Mouse (Mus musculus): ENCODE data around the gene Fam131a. TPM values are rescaled to one million over a fixed set of nuclear protein-coding genes. Genes with fewer than 3 reads are reported as not detected.
"Not testable (repeated sequence)": the region's sequence is repeated elsewhere in the genome, so short reads cannot be mapped to it uniquely, and the experiment has no call there.

The Fam131a gene
- total RNA-seq, 1 experiment: 1.9 TPM

DNA sequence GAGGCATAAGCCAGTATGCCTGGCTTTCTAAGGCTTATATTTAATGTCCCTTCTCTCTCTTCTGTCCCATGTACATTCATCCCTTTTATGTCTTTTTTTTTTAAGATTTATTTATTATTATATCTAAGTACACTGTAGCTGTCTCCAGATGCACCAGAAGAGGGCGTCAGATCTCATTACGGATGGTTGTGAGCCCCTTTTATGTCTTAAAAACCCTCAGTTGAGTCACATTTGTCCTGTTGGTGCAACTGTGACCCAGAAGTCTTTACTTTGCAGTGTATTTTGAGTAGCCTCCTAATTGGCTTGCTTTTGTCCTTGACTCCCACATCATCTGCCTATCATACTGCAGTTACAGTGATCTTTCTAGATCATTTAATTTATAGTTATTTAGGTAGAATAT lies 39.7 kb upstream of the Fam131a start:
- DNase-seq (ENCODE audit: low read depth, low spot score): no peak
- no peak for TF ChIP-seq ZC3H11A (IDR thresholded peaks at IDR 0.05; ENCODE audit: borderline replicate concordance, low read depth, low read length)
- no peak for TF ChIP-seq CHD2 (IDR thresholded peaks at IDR 0.05; ENCODE audit: low read depth, low read length)
- TF ChIP-seq MAFK (IDR thresholded peaks at IDR 0.05; ENCODE audit: insufficient read depth, low read depth, low read length): no peak
- no peak for TF ChIP-seq HCFC1 (IDR thresholded peaks at IDR 0.05; ENCODE audit: borderline replicate concordance, insufficient read depth, low read length)
- no peak for TF ChIP-seq ZNF384 (IDR thresholded peaks at IDR 0.05; ENCODE audit: low read depth, low read length)
- H3K9me3 ChIP-seq (ENCODE audit: control insufficient read depth, insufficient read depth, low read depth, low read length): no peaks in the 10 kb centered on the region
- peaks cover 26% of the 10 kb centered on the region for H3K36me3 ChIP-seq (ENCODE audit: control insufficient read depth, insufficient read depth, low read length, poor library complexity, severe bottlenecking)
- no peak overlapping the region for H3K9ac ChIP-seq (ENCODE audit: insufficient read depth, low read depth, low read length, poor library complexity, severe bottlenecking)
- in situ Hi-C loops (cut with MboI; ENCODE audit: low sequenced_read_pairs in 2 of 2, unreplicated experiment in 2 of 2): no loop called here
- H3K4me3 ChIP-seq (ENCODE audit: insufficient read depth in 1 of 2, low read depth in 1 of 2, low read length in 2 of 2, poor library complexity in 1 of 2, severe bottlenecking in 1 of 2): no peak overlapping the region
- 0 out of 4 replicates have a peak, but pooled peaks cover 0 to 2% of the 10 kb centered on the region in 2 experiments for H3K4me1 ChIP-seq (ENCODE audit: control insufficient read depth in 2 of 2, insufficient read depth in 2 of 2, low read length in 2 of 2, poor library complexity in 1 of 2)
- no peak overlapping the region for H3K27ac ChIP-seq (ENCODE audit: insufficient read depth, low read depth, low read length, poor library complexity, severe bottlenecking)

DNA sequence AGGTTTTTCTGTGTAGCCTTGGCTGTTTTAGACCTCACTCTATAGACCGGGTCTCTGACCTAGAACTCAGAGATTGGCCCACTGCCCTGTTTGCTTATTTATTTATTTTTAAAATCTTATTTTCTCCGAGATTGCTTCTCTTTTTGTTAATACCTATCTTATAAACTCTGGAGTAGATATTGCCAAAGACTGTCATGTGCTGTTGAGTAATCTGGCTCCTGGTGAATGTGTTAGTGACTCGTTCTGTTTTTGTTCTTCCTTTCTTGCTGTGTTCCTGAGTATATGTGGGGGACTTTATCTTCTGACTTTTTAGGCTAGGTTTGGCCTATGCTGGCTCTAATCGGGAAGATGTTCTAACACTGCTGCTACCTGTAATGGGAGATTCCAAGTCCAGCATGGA lies 35.4 kb upstream of the Fam131a start:
- Histone ChIP-seq H3K27ac (ENCODE audit: insufficient read depth, low read depth, low read length, poor library complexity, severe bottlenecking) (no peak overlapping the region), H3K36me3 (ENCODE audit: control insufficient read depth, insufficient read depth, low read length, poor library complexity, severe bottlenecking) (peaks cover 62% of the 10 kb centered on the region), H3K4me3 (ENCODE audit: insufficient read depth in 1 of 2, low read depth in 1 of 2, low read length in 2 of 2, poor library complexity in 1 of 2, severe bottlenecking in 1 of 2) (no peak overlapping the region), H3K9me3 (ENCODE audit: control insufficient read depth, insufficient read depth, low read depth, low read length) (no peaks in the 10 kb centered on the region), H3K9ac (ENCODE audit: insufficient read depth, low read depth, low read length, poor library complexity, severe bottlenecking) (no peak overlapping the region), H3K4me1 (ENCODE audit: control insufficient read depth in 2 of 2, insufficient read depth in 2 of 2, low read length in 2 of 2, poor library complexity in 1 of 2) (0 out of 4 replicates have a peak, but pooled peaks cover 0 to 2% of the 10 kb centered on the region in 2 experiments)
- in situ Hi-C loops (cut with MboI; ENCODE audit: low sequenced_read_pairs in 2 of 2, unreplicated experiment in 2 of 2): no loop called here
- no peak for TF ChIP-seq HCFC1 (IDR thresholded peaks at IDR 0.05; ENCODE audit: borderline replicate concordance, insufficient read depth, low read length)
- TF ChIP-seq ZC3H11A (IDR thresholded peaks at IDR 0.05; ENCODE audit: borderline replicate concordance, low read depth, low read length): no peak
- no peak for TF ChIP-seq ZNF384 (IDR thresholded peaks at IDR 0.05; ENCODE audit: low read depth, low read length)
- no peak for TF ChIP-seq CHD2 (IDR thresholded peaks at IDR 0.05; ENCODE audit: low read depth, low read length)
- no peak for TF ChIP-seq MAFK (IDR thresholded peaks at IDR 0.05; ENCODE audit: insufficient read depth, low read depth, low read length)
- no peak for DNase-seq (ENCODE audit: low read depth, low spot score)

DNA sequence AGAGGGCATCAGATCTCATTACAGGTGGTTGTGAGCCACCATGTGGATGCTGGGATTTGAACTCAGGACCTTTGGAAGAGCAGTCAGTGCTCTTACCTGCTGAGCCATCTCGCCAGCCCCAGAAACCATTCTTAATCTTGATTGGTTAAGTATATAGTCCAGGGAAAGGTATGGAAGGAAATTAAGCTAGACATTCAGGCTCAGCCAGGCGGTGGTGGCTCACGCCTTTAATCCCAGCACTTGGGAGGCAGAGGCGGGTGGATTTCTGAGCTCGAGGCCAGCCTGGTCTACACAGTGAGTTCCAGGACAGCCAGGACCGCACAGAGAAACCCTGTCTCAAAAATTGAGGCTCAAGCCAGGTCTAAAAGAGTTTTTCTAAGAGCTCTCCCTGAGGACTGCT lies 25.0 kb upstream of the Fam131a start, which contains the start of gene Eif4g1:
Gene Eif4g1 (plus strand): TSS at position 301 of the 400 bp plus-strand sequence.
- in situ Hi-C loops (cut with MboI; ENCODE audit: low sequenced_read_pairs in 2 of 2, unreplicated experiment in 2 of 2); H3K4me1 ChIP-seq (ENCODE audit: control insufficient read depth in 2 of 2, insufficient read depth in 2 of 2, low read length in 2 of 2, poor library complexity in 1 of 2); DNase-seq (ENCODE audit: low read depth, low spot score); H3K27ac ChIP-seq (ENCODE audit: insufficient read depth, low read depth, low read length, poor library complexity, severe bottlenecking); H3K36me3 ChIP-seq (ENCODE audit: control insufficient read depth, insufficient read depth, low read length, poor library complexity, severe bottlenecking); H3K4me3 ChIP-seq (ENCODE audit: insufficient read depth in 1 of 2, low read depth in 1 of 2, low read length in 2 of 2, poor library complexity in 1 of 2, severe bottlenecking in 1 of 2); H3K9me3 ChIP-seq (ENCODE audit: control insufficient read depth, insufficient read depth, low read depth, low read length); H3K9ac ChIP-seq (ENCODE audit: insufficient read depth, low read depth, low read length, poor library complexity, severe bottlenecking): not testable (repeated sequence)

DNA sequence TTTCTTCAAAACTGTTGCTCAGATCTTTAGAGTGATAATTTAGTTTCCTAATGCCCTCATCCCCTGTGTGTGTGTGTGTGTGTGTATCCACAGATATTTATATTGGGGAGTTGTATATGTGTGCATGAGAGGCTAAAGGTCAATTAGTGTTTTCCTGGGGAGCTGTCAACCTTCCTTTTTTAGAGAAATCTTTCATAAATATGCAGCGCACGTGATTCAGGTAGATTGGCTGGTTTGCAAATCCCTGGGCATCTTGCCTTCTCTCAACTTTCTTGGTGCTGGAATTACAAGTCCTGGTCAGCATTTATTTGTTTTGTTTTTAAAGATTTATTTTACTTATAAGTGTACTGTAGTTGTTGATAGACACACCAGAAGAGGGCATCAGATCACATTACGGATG lies 22.8 kb upstream of the Fam131a start:
- no peak overlapping the region for H3K4me3 ChIP-seq (ENCODE audit: insufficient read depth in 1 of 2, low read depth in 1 of 2, low read length in 2 of 2, poor library complexity in 1 of 2, severe bottlenecking in 1 of 2)
- H3K4me1 ChIP-seq (ENCODE audit: control insufficient read depth in 2 of 2, insufficient read depth in 2 of 2, low read length in 2 of 2, poor library complexity in 1 of 2): peaks cover 0 to 9% of the 10 kb centered on the region in 2 experiments; a peak in 1 of 4 replicates
- TF ChIP-seq ZNF384 (IDR thresholded peaks at IDR 0.05; ENCODE audit: low read depth, low read length) (no peak), ZC3H11A (IDR thresholded peaks at IDR 0.05; ENCODE audit: borderline replicate concordance, low read depth, low read length) (no peak)
- no peak overlapping the region for H3K27ac ChIP-seq (ENCODE audit: insufficient read depth, low read depth, low read length, poor library complexity, severe bottlenecking)
- H3K9ac ChIP-seq (ENCODE audit: insufficient read depth, low read depth, low read length, poor library complexity, severe bottlenecking): no peak overlapping the region
- H3K9me3 ChIP-seq (ENCODE audit: control insufficient read depth, insufficient read depth, low read depth, low read length): no peaks in the 10 kb centered on the region
- DNase-seq (ENCODE audit: low read depth, low spot score): no peak
- in situ Hi-C loops (cut with MboI; ENCODE audit: low sequenced_read_pairs in 2 of 2, unreplicated experiment in 2 of 2): no loop called here
- H3K36me3 ChIP-seq (ENCODE audit: control insufficient read depth, insufficient read depth, low read length, poor library complexity, severe bottlenecking): peaks cover 8% of the 10 kb centered on the region

DNA sequence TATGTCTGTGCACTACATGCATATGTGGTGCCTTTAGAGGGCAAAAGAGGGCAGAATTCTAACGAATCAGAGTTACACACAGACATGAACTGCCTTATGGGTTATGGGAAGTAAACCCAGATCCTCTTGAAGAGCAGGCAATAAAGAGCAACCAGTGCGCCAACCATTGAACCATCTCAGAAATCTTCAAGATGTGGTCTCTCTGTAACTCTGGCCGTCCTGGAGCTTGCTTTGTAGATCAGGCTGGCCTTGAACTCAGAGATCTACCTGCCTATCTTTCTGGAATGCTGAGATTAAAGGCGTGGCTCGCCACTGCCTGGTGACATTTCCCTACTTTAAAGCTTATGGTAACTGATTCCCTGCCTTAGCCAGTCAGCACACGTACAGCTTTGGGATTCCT lies 21.2 kb upstream of the Fam131a start:
- no peak for DNase-seq (ENCODE audit: low read depth, low spot score)
- Histone ChIP-seq H3K4me3 (ENCODE audit: insufficient read depth in 1 of 2, low read depth in 1 of 2, low read length in 2 of 2, poor library complexity in 1 of 2, severe bottlenecking in 1 of 2) (peak overlapping the region in 1 of 2 experiments; percentile 98; a peak in 2 of 4 replicates), H3K27ac (ENCODE audit: insufficient read depth, low read depth, low read length, poor library complexity, severe bottlenecking) (no peak overlapping the region), H3K9ac (ENCODE audit: insufficient read depth, low read depth, low read length, poor library complexity, severe bottlenecking) (peak overlapping the region; percentile 57; the same call in 1 of the 2 replicates), H3K36me3 (ENCODE audit: control insufficient read depth, insufficient read depth, low read length, poor library complexity, severe bottlenecking) (peaks cover 20% of the 10 kb centered on the region), H3K9me3 (ENCODE audit: control insufficient read depth, insufficient read depth, low read depth, low read length) (no peaks in the 10 kb centered on the region), H3K4me1 (ENCODE audit: control insufficient read depth in 2 of 2, insufficient read depth in 2 of 2, low read length in 2 of 2, poor library complexity in 1 of 2) (peaks cover 0 to 8% of the 10 kb centered on the region in 2 experiments; a peak in 1 of 4 replicates)
- no peak for TF ChIP-seq CHD2 (IDR thresholded peaks at IDR 0.05; ENCODE audit: low read depth, low read length)
- TF ChIP-seq ZNF384 (IDR thresholded peaks at IDR 0.05; ENCODE audit: low read depth, low read length): no peak
- TF ChIP-seq MAFK (IDR thresholded peaks at IDR 0.05; ENCODE audit: insufficient read depth, low read depth, low read length): no peak
- no peak for TF ChIP-seq ZC3H11A (IDR thresholded peaks at IDR 0.05; ENCODE audit: borderline replicate concordance, low read depth, low read length)
- no peak for TF ChIP-seq HCFC1 (IDR thresholded peaks at IDR 0.05; ENCODE audit: borderline replicate concordance, insufficient read depth, low read length)
- in situ Hi-C loops (cut with MboI; ENCODE audit: low sequenced_read_pairs in 2 of 2, unreplicated experiment in 2 of 2): no loop called here
